8 mouse cellular contexts compared by ENCODE assay signal in genomic region chr2:57116366-57117200, GRCm38 (mm10). TPM values are rescaled to one million over a fixed set of nuclear protein-coding genes. Genes with fewer than 3 reads are reported as not detected.
DNase-seq lines count a peak whose midpoint lies in the region; ATAC-seq and TF ChIP-seq lines count a peak whose summit lies in the region.

No protein-coding gene starts in this region.

- dilution Hi-C loops in CH12.LX (cut with MboI; ENCODE audit: extremely low pct_ligation_motif_present, extremely low pct_unique_long_range_greater_than_20kb, low sequenced_read_pairs) = no loop called here

- H3K4me3 ChIP-seq in CH12.LX (replicated peaks in 1 of 3; ENCODE audit: low read depth in 2 of 3, low read length in 2 of 3, poor library complexity in 1 of 3) = peak overlapping the region; percentile 57 to 76 (median 58)
- peak overlapping the region; percentile 75 for H3K4me3 ChIP-seq in bone marrow macrophage, adult 2 months (ENCODE audit: insufficient read depth, low read length)
- peak overlapping the region; percentile 76 for H3K4me3 ChIP-seq in erythroblast, embryonic 14.5 days (replicated peaks)
- peak overlapping the region; percentile 84 for H3K4me3 ChIP-seq in heart, embryonic 13.5 days
- H3K4me3 ChIP-seq in kidney, embryonic 16.5 days (ENCODE audit: low read length) = peak overlapping the region; percentile 72
- peak overlapping the region; percentile 68 for H3K4me3 ChIP-seq in liver, embryonic 15.5 days (replicated peaks)
- H3K4me3 ChIP-seq in neural tube, embryonic 11.5 days (ENCODE audit: low read depth, low read length) = peak overlapping the region; percentile 75
- H3K4me3 ChIP-seq in thymus, adult 2 months (ENCODE audit: control insufficient read depth, insufficient read depth, low read length) = peak overlapping the region; percentile 77

- peaks cover 5 to 19% of the 10 kb centered on the region in 2 experiments for H3K36me3 ChIP-seq in CH12.LX (replicated peaks in 1 of 2; ENCODE audit: control insufficient read depth in 1 of 2, insufficient read depth in 1 of 2, low read length in 1 of 2)
- no peaks in the 10 kb centered on the region for H3K36me3 ChIP-seq in erythroblast, embryonic 14.5 days (ENCODE audit: control insufficient read depth)
- no peaks in the 10 kb centered on the region for H3K36me3 ChIP-seq in heart, embryonic 13.5 days
- H3K36me3 ChIP-seq in kidney, embryonic 16.5 days (ENCODE audit: insufficient read depth, low read length) = no peaks in the 10 kb centered on the region
- H3K36me3 ChIP-seq in liver, embryonic 15.5 days (replicated peaks) = no peaks in the 10 kb centered on the region
- no peaks in the 10 kb centered on the region for H3K36me3 ChIP-seq in neural tube, embryonic 11.5 days (ENCODE audit: control insufficient read depth, insufficient read depth, low read length)
- no peaks in the 10 kb centered on the region for H3K36me3 ChIP-seq in thymus, adult 2 months (ENCODE audit: control insufficient read depth, insufficient read depth, low read length)

- H3K9ac ChIP-seq in CH12.LX (ENCODE audit: insufficient read depth, low read depth) = peak overlapping the region; percentile 90
- H3K9ac ChIP-seq in heart, embryonic 13.5 days = peak overlapping the region; percentile 90
- peak overlapping the region; percentile 76 for H3K9ac ChIP-seq in kidney, embryonic 16.5 days (replicated peaks; ENCODE audit: low read length)
- peak overlapping the region; percentile 50 for H3K9ac ChIP-seq in liver, embryonic 15.5 days
- H3K9ac ChIP-seq in neural tube, embryonic 11.5 days (ENCODE audit: low read length) = peak overlapping the region; percentile 54

- in situ Hi-C loops in CH12.LX (cut with MboI; ENCODE audit: low pct_ligation_motif_present, low pct_unique_long_range_greater_than_20kb, low sequenced_read_pairs) = loop anchor here (25.0 kb wide), 1 partner anchor 246 kb away; no protein-coding TSS in a partner anchor

- peaks cover 26% of the 10 kb centered on the region for H3K9me3 ChIP-seq in CH12.LX (replicated peaks; ENCODE audit: low read length)
- H3K9me3 ChIP-seq in erythroblast, embryonic 14.5 days (ENCODE audit: control insufficient read depth, low read length) = peaks cover 8% of the 10 kb centered on the region
- no peaks in the 10 kb centered on the region for H3K9me3 ChIP-seq in heart, embryonic 13.5 days
- H3K9me3 ChIP-seq in kidney, embryonic 16.5 days (ENCODE audit: low read length) = peaks cover 5% of the 10 kb centered on the region
- no peaks in the 10 kb centered on the region for H3K9me3 ChIP-seq in liver, embryonic 15.5 days (replicated peaks)
- no peaks in the 10 kb centered on the region for H3K9me3 ChIP-seq in neural tube, embryonic 11.5 days (ENCODE audit: control insufficient read depth, low read length)

- TF ChIP-seq EP300 in CH12.LX (IDR thresholded peaks at IDR 0.05; ENCODE audit: low read length) = no peak

- under 1% methylated on average over 47 of the region's 47 CpGs for WGBS in heart, embryonic 13.5 days
- under 1% methylated on average over 47 of the region's 47 CpGs for WGBS in kidney, embryonic 16.5 days
- WGBS in liver, embryonic 15.5 days (ENCODE audit: insufficient replicate concordance) = under 1% methylated on average over 47 of the region's 47 CpGs
- WGBS in neural tube, embryonic 11.5 days = under 1% methylated on average over 43 of the region's 47 CpGs
- under 1% methylated on average over 47 of the region's 47 CpGs for WGBS in thymus, adult 2 months

- no peak for TF ChIP-seq RAD21 in CH12.LX (IDR thresholded peaks at IDR 0.05; ENCODE audit: low read depth, low read length)

- TF ChIP-seq CTCF in CH12.LX (conservative IDR thresholded peaks at IDR 0.05 in 1 of 2, IDR thresholded peaks at IDR 0.05 in 1 of 2; ENCODE audit: low read depth in 2 of 2, low read length in 2 of 2) = no peak
- no peak for TF ChIP-seq CTCF in bone marrow macrophage, adult 2 months (IDR thresholded peaks at IDR 0.05; ENCODE audit: low read depth, low read length)
- no peak for TF ChIP-seq CTCF in thymus, adult 2 months (IDR thresholded peaks at IDR 0.05; ENCODE audit: borderline replicate concordance, control insufficient read depth, extremely low read depth, insufficient read depth, low read length, poor library complexity)

- DNase-seq in CH12.LX (ENCODE audit: extremely low read depth) = peak; percentile 53
- peak; percentile 74 for DNase-seq in neural tube, embryonic 11.5 days (ENCODE audit: low spot score)
- peak; percentile 48 for DNase-seq in thymus, adult 2 months

- H3K4me1 ChIP-seq in CH12.LX (ENCODE audit: control insufficient read depth in 1 of 2, insufficient read depth in 2 of 2) = peaks cover 0 to 15% of the 10 kb centered on the region in 2 experiments; a peak in 2 of 4 replicates
- peaks cover 3% of the 10 kb centered on the region for H3K4me1 ChIP-seq in bone marrow macrophage, adult 2 months (ENCODE audit: control insufficient read depth, insufficient read depth, low read length)
- peaks cover 37% of the 10 kb centered on the region for H3K4me1 ChIP-seq in erythroblast, embryonic 14.5 days (ENCODE audit: control insufficient read depth)
- peaks cover 30% of the 10 kb centered on the region for H3K4me1 ChIP-seq in heart, embryonic 13.5 days
- peaks cover 24% of the 10 kb centered on the region for H3K4me1 ChIP-seq in kidney, embryonic 16.5 days (ENCODE audit: insufficient read depth, low read length)
- peaks cover 36% of the 10 kb centered on the region for H3K4me1 ChIP-seq in liver, embryonic 15.5 days (replicated peaks)
- peaks cover 8% of the 10 kb centered on the region for H3K4me1 ChIP-seq in neural tube, embryonic 11.5 days (ENCODE audit: control insufficient read depth, insufficient read depth, low read length)
- peaks cover 12% of the 10 kb centered on the region for H3K4me1 ChIP-seq in thymus, adult 2 months (replicated peaks; ENCODE audit: control insufficient read depth, insufficient read depth, low read length)

- peak; percentile 25; the same call in 1 of the 2 replicates for ATAC-seq in heart, embryonic 13.5 days (ENCODE audit: extremely low read depth, insufficient number of reproducible peaks, low FRiP score, low TSS enrichment)
- peak; percentile 66 for ATAC-seq in kidney, embryonic 16.5 days (ENCODE audit: low FRiP score, low TSS enrichment)
- peak; percentile 47 for ATAC-seq in liver, embryonic 15.5 days (ENCODE audit: insufficient read depth)
- ATAC-seq in neural tube, embryonic 11.5 days (ENCODE audit: insufficient read depth, low FRiP score, low TSS enrichment) = peak; percentile 10; the same call in 1 of the 2 replicates

- TF ChIP-seq POLR2A in CH12.LX (IDR thresholded peaks at IDR 0.05; ENCODE audit: low read depth, low read length) = no peak; the same call in 1 of the 2 replicates
- TF ChIP-seq POLR2A in bone marrow macrophage, adult 2 months (IDR thresholded peaks at IDR 0.05; ENCODE audit: borderline replicate concordance, low read depth, low read length) = no peak
- TF ChIP-seq POLR2A in thymus, adult 2 months (IDR thresholded peaks at IDR 0.05; ENCODE audit: control insufficient read depth, extremely low read depth, insufficient read depth, low read length, poor library complexity) = no peak

- peak overlapping the region; percentile 54 for H3K27ac ChIP-seq in CH12.LX (ENCODE audit: insufficient read depth, low read depth)
- peak overlapping the region; percentile 60 for H3K27ac ChIP-seq in bone marrow macrophage, adult 2 months (ENCODE audit: insufficient read depth, low read depth, low read length)
- peak overlapping the region; percentile 94 for H3K27ac ChIP-seq in heart, embryonic 13.5 days (replicated peaks)
- H3K27ac ChIP-seq in kidney, embryonic 16.5 days (ENCODE audit: low read length) = peak overlapping the region; percentile 68
- peak overlapping the region; percentile 41 for H3K27ac ChIP-seq in liver, embryonic 15.5 days (replicated peaks)
- H3K27ac ChIP-seq in neural tube, embryonic 11.5 days (ENCODE audit: low read depth, low read length) = no peak overlapping the region
- H3K27ac ChIP-seq in thymus, adult 2 months (ENCODE audit: control insufficient read depth, insufficient read depth, low read length) = no peak overlapping the region

- peaks cover 7% of the 10 kb centered on the region for H3K79me2 ChIP-seq in CH12.LX (replicated peaks; ENCODE audit: control insufficient read depth, extremely low read depth, insufficient read depth, poor library complexity, severe bottlenecking)

- peak overlapping the region; percentile 98 for H3K4me2 ChIP-seq in CH12.LX (ENCODE audit: insufficient read depth, low read depth, poor library complexity, severe bottlenecking)
- peak overlapping the region; percentile 99 for H3K4me2 ChIP-seq in heart, embryonic 13.5 days
- peak overlapping the region; percentile 99 for H3K4me2 ChIP-seq in kidney, embryonic 16.5 days (replicated peaks; ENCODE audit: low read depth, low read length)
- peak overlapping the region; percentile 94 for H3K4me2 ChIP-seq in liver, embryonic 15.5 days
- peak overlapping the region; percentile 97 for H3K4me2 ChIP-seq in neural tube, embryonic 11.5 days (ENCODE audit: low read depth)

- H3K27me3 ChIP-seq in CH12.LX (replicated peaks) = no peaks in the 10 kb centered on the region
- peaks cover 50% of the 10 kb centered on the region for H3K27me3 ChIP-seq in erythroblast, embryonic 14.5 days (ENCODE audit: control insufficient read depth)
- H3K27me3 ChIP-seq in heart, embryonic 13.5 days (replicated peaks) = peaks cover 25% of the 10 kb centered on the region
- H3K27me3 ChIP-seq in kidney, embryonic 16.5 days (ENCODE audit: insufficient read depth, low read length) = peaks cover 31% of the 10 kb centered on the region
- H3K27me3 ChIP-seq in liver, embryonic 15.5 days = peaks cover 50% of the 10 kb centered on the region
- peaks cover 39% of the 10 kb centered on the region for H3K27me3 ChIP-seq in neural tube, embryonic 11.5 days (ENCODE audit: control insufficient read depth, insufficient read depth, low read length)
- peaks cover 12% of the 10 kb centered on the region for H3K27me3 ChIP-seq in thymus, adult 2 months (ENCODE audit: control insufficient read depth, insufficient read depth, low read length)

TF ChIP-seq in CH12.LX, 34 proteins besides CTCF, POLR2A, EP300 and RAD21 (continues in another document):
- no peak; the same call in 1 of the 2 replicates for TF ChIP-seq NRF1 (IDR thresholded peaks at IDR 0.05; ENCODE audit: low read depth, low read length)
- 0 out of 2 replicates have a peak, but pooled peaks have one; percentile 15 for TF ChIP-seq MAZ (IDR thresholded peaks at IDR 0.05; ENCODE audit: low read depth, low read length)

RNA-seq across cellular contexts. Expression of gene Nr4a2, which starts 7.2 kb away (rescaled TPM):
- total RNA-seq in CH12.LX (2012; rRNA removed) (1.2 and 1.8 TPM in 2 replicates), CH12.LX (2014; rRNA removed) (0.74 and 0.82 TPM in 2 replicates)
- 1.2 and 2.3 TPM in 2 replicates for polyA plus RNA-seq in CH12.LX (2012; ENCODE audit: insufficient read length, low read depth)
- polyA plus RNA-seq in bone marrow macrophage, adult 2 months (2012; ENCODE audit: insufficient read depth, insufficient read length, missing spikeins) = 0.75 and 1.0 TPM in 2 replicates
- polyA plus RNA-seq in erythroblast, embryonic 14.5 days (2012) = 0.03 and 0.05 TPM in 2 replicates
- 2.3 and 2.6 TPM in 2 replicates for polyA plus RNA-seq in heart, embryonic 13.5 days (2015; fragmentation: Nextera tagmentation; extraction: Ambion mirVana)
- 3.7 and 4.0 TPM in 2 replicates for polyA plus RNA-seq in kidney, embryonic 16.5 days (2015; fragmentation: Nextera tagmentation; extraction: Ambion mirVana)
- polyA plus RNA-seq in liver, embryonic 15.5 days (2015; fragmentation: Nextera tagmentation; extraction: Ambion mirVana) = 0.28 and 0.31 TPM in 2 replicates
- 6.0 and 6.1 TPM in 2 replicates for polyA plus RNA-seq in neural tube, embryonic 11.5 days (2014; fragmentation: Nextera tagmentation; extraction: Ambion mirVana)
- polyA plus RNA-seq in thymus, adult 2 months (2012; rRNA removed) = 1.7 and 2.0 TPM in 2 replicates

Comparison
In these comparisons a context has a peak if more than half of its experiments do, and no peak if none do; other contexts are left out.
1. H3K27ac ChIP-seq: peak in CH12.LX (single experiment), bone marrow macrophage, adult 2 months (single experiment), heart, embryonic 13.5 days (single experiment), kidney, embryonic 16.5 days (single experiment) and liver, embryonic 15.5 days (single experiment); none in neural tube, embryonic 11.5 days (single experiment) and thymus, adult 2 months (single experiment).
2. ATAC-seq: peak in every context shown above with its lines; median percentile 66 in kidney, embryonic 16.5 days; 47 in liver, embryonic 15.5 days; 25 in heart, embryonic 13.5 days; 10 in neural tube, embryonic 11.5 days.
3. Peak in every context shown above with its lines, with median percentiles within 50 percentile points of each other: DNase-seq, H3K4me2 ChIP-seq, H3K4me3 ChIP-seq and H3K9ac ChIP-seq.